10 mouse cellular contexts compared by ENCODE assay signal in the genomic region with DNA sequence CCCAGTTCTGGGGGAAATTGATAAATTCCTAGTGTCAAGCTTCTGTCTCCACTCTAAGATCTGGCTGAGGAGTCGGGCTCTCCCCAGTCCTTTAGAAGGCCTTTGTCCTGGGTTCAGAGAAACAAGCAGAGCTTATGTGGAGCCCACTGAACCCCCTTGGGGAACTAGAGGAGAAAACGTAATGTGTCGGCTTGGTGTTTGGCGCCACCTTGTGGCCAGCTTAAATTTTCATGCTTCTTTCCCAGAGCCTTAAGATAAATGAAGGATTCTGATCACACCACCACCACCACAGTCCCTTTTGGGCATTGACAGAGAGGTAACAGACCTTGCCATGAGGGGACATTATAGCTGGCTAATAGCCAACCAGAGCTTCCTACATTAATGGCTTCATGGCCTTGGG. TPM values are rescaled to one million over a fixed set of nuclear protein-coding genes. Genes with fewer than 3 reads are reported as not detected.
DNase-seq lines count a peak whose midpoint lies in the region; TF ChIP-seq lines count a peak whose summit lies in the region.
"Had no signal": no experiment of that assay in that cellular context is flagged by ENCODE, and none has a peak within 500 bp of the region (broad histone marks: within the 10 kb centered on the region; RNA-seq: fewer than 3 reads in every experiment).

No protein-coding gene starts in this region.

- peaks cover 17% of the 10 kb centered on the region for H3K4me1 ChIP-seq in E14TG2a.4 (replicated peaks; ENCODE audit: low read depth, low read length)

- H3K9me3 ChIP-seq in E14TG2a.4 (ENCODE audit: low read length) = no peaks in the 10 kb centered on the region
- H3K9me3 ChIP-seq: embryonic facial prominence, embryonic 12.5 days; megakaryocyte, embryonic 14.5 days had no signal

- no peak overlapping the region for H3K4me3 ChIP-seq in E14TG2a.4 (replicated peaks; ENCODE audit: low read length)
- H3K4me3 ChIP-seq: embryonic facial prominence, embryonic 12.5 days; megakaryocyte, embryonic 14.5 days had no signal

- peak; percentile 66 for DNase-seq in heart, adult 8-10 months (ENCODE audit: low spot score)
- no peak for DNase-seq in heart, adult 11 months
- DNase-seq in c-Kit-positive CD71-positive TER-119-negative erythroid progenitor cells, embryonic 14.5 days (ENCODE audit: low read depth) = peak; percentile 46
- peak; percentile 76 for DNase-seq in gastrocnemius, postnatal 10 days
- DNase-seq in left cerebral cortex, postnatal 14 days (ENCODE audit: low spot score in 2 of 2) = peak; percentile 86 to 88
- peak; percentile 59 for DNase-seq in ovary, postnatal 36 days (ENCODE audit: low spot score)
- DNase-seq in thymus, postnatal 14 days = peak; percentile 75

- intact Hi-C loops in left cerebral cortex, postnatal 14 days (cut with DNase I) = loop anchor here (1.0 kb wide), 1 partner anchor 692 kb away; no protein-coding TSS in a partner anchor

- peak; percentile 62 for TF ChIP-seq CTCF in E14TG2a.4 (conservative IDR thresholded peaks at IDR 0.05; ENCODE audit: low read length)

- H3K36me3 ChIP-seq in E14TG2a.4 (ENCODE audit: insufficient read depth, low read length) = peaks cover 2% of the 10 kb centered on the region; the same call in 1 of the 2 replicates
- H3K36me3 ChIP-seq: embryonic facial prominence, embryonic 12.5 days had no signal

- H3K27me3 ChIP-seq in E14TG2a.4 (ENCODE audit: insufficient read depth, low read length) = peaks cover 36% of the 10 kb centered on the region

RNA-seq across cellular contexts. Expression of gene Aipl1, which starts 0.7 kb away (rescaled TPM):
- total RNA-seq in heart, adult 8-10 months (2022) = under 1 TPM in 1 of 4 experiments, not detected in 3; 0.13 TPM
- total RNA-seq in gastrocnemius, postnatal 10 days (2021) = under 1 TPM; 0.16 to 0.23 TPM
- total RNA-seq in left cerebral cortex, postnatal 14 days (2021) = not detected

RNA-seq across cellular contexts. Expression of gene Pimreg, which starts 3.8 kb away (rescaled TPM):
- 1 to 10 TPM in 1 of 4 experiments, under 1 TPM in 2, not detected in 1; 0.41 to 1.4 (median 0.65) TPM for total RNA-seq in heart, adult 8-10 months (2022)
- total RNA-seq in gastrocnemius, postnatal 10 days (2021) = 10 to 100 TPM in 1 of 2 experiments, 1 to 10 TPM in 1; 9.8 to 12.4 TPM
- 1 to 10 TPM; 1.1 to 2.5 TPM for total RNA-seq in left cerebral cortex, postnatal 14 days (2021)
